Mouse (Mus musculus): ENCODE results near the gene Zfp59. TPM values are rescaled to one million over a fixed set of nuclear protein-coding genes. Genes with fewer than 3 reads are reported as not detected.
"Not testable (repeated sequence)": the region's sequence is repeated elsewhere in the genome, so short reads cannot be mapped to it uniquely, and the experiment has no call there.

The Zfp59 gene
- total and polyA plus RNA-seq, 3 experiments: 4.0 to 5.9 (median 4.0) TPM

DNA sequence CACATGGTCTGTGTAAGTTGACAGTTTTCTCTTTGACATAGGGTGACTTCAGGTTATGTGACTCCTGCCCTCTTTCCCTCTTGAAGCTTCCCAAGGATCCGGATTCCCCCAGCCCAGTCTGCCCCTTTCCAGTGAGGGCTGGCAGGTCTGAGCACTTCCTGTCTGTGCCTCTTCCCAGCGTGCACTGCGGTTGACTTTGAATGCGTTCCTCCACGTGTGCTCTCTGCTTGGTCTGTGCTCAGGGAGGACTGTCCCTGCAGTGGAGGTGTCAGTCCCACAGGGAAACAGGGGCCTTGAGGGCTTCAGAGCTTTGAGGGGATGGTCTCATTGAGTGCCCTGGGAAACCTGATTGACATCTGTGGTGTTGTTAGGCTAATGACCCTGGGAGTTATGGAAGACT is 24.2 kb downstream of the Zfp59 start:
- TF ChIP-seq SIN3A (IDR thresholded peaks at IDR 0.05; ENCODE audit: low read length): 0 out of 2 replicates have a peak, but pooled peaks have one; percentile 21
- peak; percentile 71 for TF ChIP-seq MAX (IDR thresholded peaks at IDR 0.05; ENCODE audit: low read length)
- TF ChIP-seq MXI1 (IDR thresholded peaks at IDR 0.05; ENCODE audit: low read depth, low read length): peak; percentile 52; the same call in 1 of the 2 replicates
- 0 out of 2 replicates have a peak, but pooled peaks have one; percentile 49 for TF ChIP-seq MYC (IDR thresholded peaks at IDR 0.05; ENCODE audit: low read depth, low read length)
- 0 out of 2 replicates have a peak, but pooled peaks have one; percentile 24 for TF ChIP-seq HCFC1 (IDR thresholded peaks at IDR 0.05; ENCODE audit: low read depth, low read length)
- peak; percentile 79 for TF ChIP-seq TBP (conservative IDR thresholded peaks at IDR 0.05; ENCODE audit: low read depth, low read length)
- H3K27ac ChIP-seq (ENCODE audit: insufficient read depth, low read depth); H3K79me2 ChIP-seq (replicated peaks; ENCODE audit: control insufficient read depth, extremely low read depth, insufficient read depth, poor library complexity, severe bottlenecking); H3K4me3 ChIP-seq (replicated peaks in 1 of 3; ENCODE audit: low read depth in 2 of 3, low read length in 2 of 3, poor library complexity in 1 of 3); dilution Hi-C loops (cut with MboI; ENCODE audit: extremely low pct_ligation_motif_present, extremely low pct_unique_long_range_greater_than_20kb, low sequenced_read_pairs); H3K9me3 ChIP-seq (replicated peaks; ENCODE audit: low read length); H3K9ac ChIP-seq (ENCODE audit: insufficient read depth, low read depth); in situ Hi-C loops (cut with MboI; ENCODE audit: low pct_ligation_motif_present, low pct_unique_long_range_greater_than_20kb, low sequenced_read_pairs); H3K27me3 ChIP-seq (replicated peaks): not testable (repeated sequence)
- 0 out of 2 replicates have a peak overlapping the region, but pooled peaks have one; percentile 98 for H3K4me2 ChIP-seq (ENCODE audit: insufficient read depth, low read depth, poor library complexity, severe bottlenecking)
- peak; percentile 41 for DNase-seq (ENCODE audit: extremely low read depth)
- H3K36me3 ChIP-seq (replicated peaks in 1 of 2; ENCODE audit: control insufficient read depth in 1 of 2, insufficient read depth in 1 of 2, low read length in 1 of 2): peaks cover 29 to 33% of the 10 kb centered on the region in 2 experiments
- H3K4me1 ChIP-seq (ENCODE audit: control insufficient read depth in 1 of 2, insufficient read depth in 2 of 2): peaks cover 8 to 30% of the 10 kb centered on the region in 2 experiments

- H3K4me3 ChIP-seq (replicated peaks in 1 of 3; ENCODE audit: low read depth in 2 of 3, low read length in 2 of 3, poor library complexity in 1 of 3): no peak overlapping the region
- in situ Hi-C loops (cut with MboI; ENCODE audit: low pct_ligation_motif_present, low pct_unique_long_range_greater_than_20kb, low sequenced_read_pairs) (no loop called here), dilution Hi-C loops (cut with MboI; ENCODE audit: extremely low pct_ligation_motif_present, extremely low pct_unique_long_range_greater_than_20kb, low sequenced_read_pairs) (no loop called here)
- no peaks in the 10 kb centered on the region for H3K4me1 ChIP-seq (ENCODE audit: control insufficient read depth in 1 of 2, insufficient read depth in 2 of 2)
- no peaks in the 10 kb centered on the region for H3K79me2 ChIP-seq (replicated peaks; ENCODE audit: control insufficient read depth, extremely low read depth, insufficient read depth, poor library complexity, severe bottlenecking)
- no peaks in the 10 kb centered on the region for H3K9me3 ChIP-seq (replicated peaks; ENCODE audit: low read length)
- H3K27ac ChIP-seq (ENCODE audit: insufficient read depth, low read depth): no peak overlapping the region
- DNase-seq (ENCODE audit: extremely low read depth): no peak
- no peak overlapping the region for H3K4me2 ChIP-seq (ENCODE audit: insufficient read depth, low read depth, poor library complexity, severe bottlenecking)
- no peaks in the 10 kb centered on the region for H3K27me3 ChIP-seq (replicated peaks)
- H3K9ac ChIP-seq (ENCODE audit: insufficient read depth, low read depth): no peak overlapping the region
- no peak for TF ChIP-seq BHLHE40 (IDR thresholded peaks at IDR 0.05; ENCODE audit: low read depth, low read length)
- no peak for TF ChIP-seq MAZ (IDR thresholded peaks at IDR 0.05; ENCODE audit: low read depth, low read length)
- no peak for TF ChIP-seq ZMIZ1 (IDR thresholded peaks at IDR 0.05; ENCODE audit: low read depth, low read length)
- peaks cover 53 to 67% of the 10 kb centered on the region in 2 experiments for H3K36me3 ChIP-seq (replicated peaks in 1 of 2; ENCODE audit: control insufficient read depth in 1 of 2, insufficient read depth in 1 of 2, low read length in 1 of 2)
Measured at GRCm38 (mm10) chr7:27881721-27882120, 43.3 kb downstream of the Zfp59 start.

DNA sequence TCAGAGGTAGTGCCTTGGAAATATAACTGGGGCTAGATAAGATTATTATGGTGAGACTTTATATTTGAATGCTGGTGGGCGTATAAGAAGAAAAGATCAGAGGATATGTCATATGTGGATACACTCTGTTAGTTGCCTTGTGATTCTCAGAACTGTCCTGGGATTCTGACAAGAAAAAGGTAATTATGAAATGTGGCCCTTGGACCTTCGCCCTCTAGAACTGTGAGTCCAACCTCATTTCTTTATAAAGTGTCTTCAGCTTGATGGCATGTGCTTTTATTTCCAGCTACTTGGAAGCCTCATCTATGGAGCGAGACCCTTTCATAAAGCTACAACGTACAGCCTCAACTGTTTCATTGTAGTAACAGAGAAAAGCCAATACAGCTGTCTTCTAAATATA is 62.2 kb downstream of the Zfp59 start:
- Histone ChIP-seq H3K36me3 (replicated peaks in 1 of 2; ENCODE audit: control insufficient read depth in 1 of 2, insufficient read depth in 1 of 2, low read length in 1 of 2) (no peaks in the 10 kb centered on the region), H3K9ac (ENCODE audit: insufficient read depth, low read depth) (no peak overlapping the region), H3K4me2 (ENCODE audit: insufficient read depth, low read depth, poor library complexity, severe bottlenecking) (no peak overlapping the region), H3K9me3 (replicated peaks; ENCODE audit: low read length) (peaks cover 3% of the 10 kb centered on the region), H3K27me3 (replicated peaks) (no peaks in the 10 kb centered on the region), H3K4me3 (replicated peaks in 1 of 3; ENCODE audit: low read depth in 2 of 3, low read length in 2 of 3, poor library complexity in 1 of 3) (no peak overlapping the region), H3K4me1 (ENCODE audit: control insufficient read depth in 1 of 2, insufficient read depth in 2 of 2) (no peaks in the 10 kb centered on the region), H3K27ac (ENCODE audit: insufficient read depth, low read depth) (no peak overlapping the region), H3K79me2 (replicated peaks; ENCODE audit: control insufficient read depth, extremely low read depth, insufficient read depth, poor library complexity, severe bottlenecking) (no peaks in the 10 kb centered on the region)
- in situ Hi-C loops (cut with MboI; ENCODE audit: low pct_ligation_motif_present, low pct_unique_long_range_greater_than_20kb, low sequenced_read_pairs) (no loop called here), dilution Hi-C loops (cut with MboI; ENCODE audit: extremely low pct_ligation_motif_present, extremely low pct_unique_long_range_greater_than_20kb, low sequenced_read_pairs) (no loop called here)
- DNase-seq (ENCODE audit: extremely low read depth): no peak
- TF ChIP-seq USF1 (IDR thresholded peaks at IDR 0.05; ENCODE audit: low read depth, low read length) (no peak), TCF12 (IDR thresholded peaks at IDR 0.05; ENCODE audit: low read depth, low read length) (no peak), CTCF (conservative IDR thresholded peaks at IDR 0.05 in 1 of 2, IDR thresholded peaks at IDR 0.05 in 1 of 2; ENCODE audit: low read depth in 2 of 2, low read length in 2 of 2) (no peak), TBP (conservative IDR thresholded peaks at IDR 0.05; ENCODE audit: low read depth, low read length) (no peak)
